Mouse (Mus musculus): ENCODE measurements at regions not wholly inside any gene's neighbourhood (a gene's known extent, or its start where the extent isn't known, plus 50 kb on each side); places are given as distances from the start of the nearest gene placed in this dataset.

- TF ChIP-seq USF1 (IDR thresholded peaks at IDR 0.05; ENCODE audit: low read depth, low read length): no peak
- no peak for TF ChIP-seq CTCF (conservative IDR thresholded peaks at IDR 0.05 in 1 of 2, IDR thresholded peaks at IDR 0.05 in 1 of 2; ENCODE audit: low read depth in 2 of 2, low read length in 2 of 2)
- TF ChIP-seq MYC (IDR thresholded peaks at IDR 0.05; ENCODE audit: low read depth, low read length): no peak
- no peak for TF ChIP-seq EP300 (IDR thresholded peaks at IDR 0.05; ENCODE audit: low read length)
- TF ChIP-seq MAX (IDR thresholded peaks at IDR 0.05; ENCODE audit: low read length): no peak
- TF ChIP-seq MAFK (IDR thresholded peaks at IDR 0.05; ENCODE audit: insufficient replicate concordance, low read length): no peak
- no peak for TF ChIP-seq ZMIZ1 (IDR thresholded peaks at IDR 0.05; ENCODE audit: low read depth, low read length)
- no peak for TF ChIP-seq POLR2A (IDR thresholded peaks at IDR 0.05; ENCODE audit: low read depth, low read length)
Observed at GRCm38 (mm10) chr13:70136209-70136608, 334.0 kb downstream of the Med10 start.
